ENCODE assay signal across 14 mouse cellular contexts in the genomic region with DNA sequence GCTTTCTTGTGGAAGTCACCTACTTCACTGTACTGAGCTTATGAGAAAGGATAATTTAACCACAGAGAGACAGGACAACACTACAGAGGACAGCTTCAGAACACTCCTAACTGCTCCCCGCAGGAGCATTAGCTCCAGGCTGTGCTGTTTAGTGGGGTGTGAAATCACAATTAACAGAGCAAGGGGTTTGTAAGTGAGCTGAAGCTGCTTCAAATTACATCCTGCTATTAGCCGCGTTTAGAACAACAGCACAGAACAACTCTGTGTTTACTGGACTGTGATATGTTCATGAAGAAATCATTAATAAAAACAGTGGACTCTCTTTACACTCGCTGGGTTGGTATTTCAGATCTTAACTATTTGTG.
DNase-seq lines count a peak whose midpoint lies in the region; ATAC-seq lines count a peak whose summit lies in the region.
"Had no signal": no experiment of that assay in that cellular context is flagged by ENCODE, and none has a peak within 500 bp of the region (broad histone marks: within the 10 kb centered on the region; RNA-seq: fewer than 3 reads in every experiment).

No protein-coding gene starts in this region.

- H3K36me3 ChIP-seq in neural tube, embryonic 11.5 days (ENCODE audit: control insufficient read depth, insufficient read depth, low read length), result no peaks in the 10 kb centered on the region
- no peaks in the 10 kb centered on the region for H3K36me3 ChIP-seq in midbrain, embryonic 11.5 days (ENCODE audit: control insufficient read depth, insufficient read depth, low read length)
- H3K36me3 ChIP-seq: embryonic facial prominence, embryonic 12.5 days; G1E; liver, embryonic 15.5 days had no signal

- H3K27ac ChIP-seq in neural tube, embryonic 11.5 days (ENCODE audit: low read depth, low read length), result no peak overlapping the region
- H3K27ac ChIP-seq in midbrain, embryonic 11.5 days (ENCODE audit: low read depth, low read length), result no peak overlapping the region
- H3K27ac ChIP-seq: embryonic facial prominence, embryonic 12.5 days; liver, embryonic 15.5 days had no signal

- H3K9ac ChIP-seq in neural tube, embryonic 11.5 days (ENCODE audit: low read length), result no peak overlapping the region
- 0 out of 2 replicates have a peak overlapping the region, but pooled peaks have one; percentile 5 for H3K9ac ChIP-seq in midbrain, embryonic 11.5 days (ENCODE audit: low read length)
- H3K9ac ChIP-seq: embryonic facial prominence, embryonic 12.5 days; liver, embryonic 15.5 days had no signal

- no peaks in the 10 kb centered on the region for H3K9me3 ChIP-seq in neural tube, embryonic 11.5 days (ENCODE audit: control insufficient read depth, low read length)
- no peaks in the 10 kb centered on the region for H3K9me3 ChIP-seq in midbrain, embryonic 11.5 days (ENCODE audit: control insufficient read depth, low read length)
- H3K9me3 ChIP-seq: embryonic facial prominence, embryonic 12.5 days; G1E; liver, embryonic 15.5 days had no signal

- 0 out of 2 replicates have a peak, but pooled peaks have one; percentile 43 for ATAC-seq in cerebellum, adult (ENCODE audit: insufficient number of reproducible peaks, low FRiP score, low TSS enrichment)
- peak; percentile 67; the same call in 1 of the 2 replicates for ATAC-seq in neural tube, embryonic 11.5 days (ENCODE audit: insufficient read depth, low FRiP score, low TSS enrichment)
- peak; percentile 74 for ATAC-seq in midbrain, embryonic 11.5 days (ENCODE audit: low FRiP score)

- WGBS in neural tube, embryonic 11.5 days, result 5% methylated on average over 4 of the region's 4 CpGs
- 4% methylated on average over 4 of the region's 4 CpGs for WGBS in midbrain, embryonic 11.5 days

- no peak overlapping the region for H3K4me3 ChIP-seq in neural tube, embryonic 11.5 days (ENCODE audit: low read depth, low read length)
- no peak overlapping the region for H3K4me3 ChIP-seq in midbrain, embryonic 11.5 days (ENCODE audit: low read depth, low read length)
- H3K4me3 ChIP-seq: embryonic facial prominence, embryonic 12.5 days; liver, embryonic 15.5 days had no signal

- H3K27me3 ChIP-seq in neural tube, embryonic 11.5 days (ENCODE audit: control insufficient read depth, insufficient read depth, low read length), result no peaks in the 10 kb centered on the region
- no peaks in the 10 kb centered on the region for H3K27me3 ChIP-seq in midbrain, embryonic 11.5 days (ENCODE audit: control insufficient read depth, insufficient read depth, low read length)
- H3K27me3 ChIP-seq: embryonic facial prominence, embryonic 12.5 days; liver, embryonic 15.5 days had no signal

- DNase-seq in cerebellum, postnatal 36 days, result no peak
- peak; percentile 26 for DNase-seq in neural tube, embryonic 11.5 days (ENCODE audit: low spot score)
- DNase-seq in neural tube, embryonic 10.5 days (ENCODE audit: extremely low spot score, low spot score), result no peak
- no peak for DNase-seq in midbrain, embryonic 11.5 days (ENCODE audit: low spot score, missing footprints)
- no peak for DNase-seq in MN1 (ENCODE audit: low spot score)
- DNase-seq in adrenal gland, postnatal 4 days (ENCODE audit: low spot score in 2 of 2), result no peak
- no peak for DNase-seq in gastrocnemius, postnatal 25 days
- DNase-seq: adrenal gland, postnatal 14 days; heart, postnatal 14 days; thymus, postnatal 4 days had no signal

- H3K4me2 ChIP-seq in neural tube, embryonic 11.5 days (ENCODE audit: low read depth), result no peak overlapping the region
- H3K4me2 ChIP-seq in midbrain, embryonic 11.5 days, result no peak overlapping the region
- H3K4me2 ChIP-seq: embryonic facial prominence, embryonic 12.5 days; liver, embryonic 15.5 days had no signal

- H3K4me1 ChIP-seq in neural tube, embryonic 11.5 days (ENCODE audit: control insufficient read depth, insufficient read depth, low read length), result no peaks in the 10 kb centered on the region
- H3K4me1 ChIP-seq in midbrain, embryonic 11.5 days (ENCODE audit: control insufficient read depth, insufficient read depth, low read length), result peaks cover 7% of the 10 kb centered on the region
- H3K4me1 ChIP-seq: embryonic facial prominence, embryonic 12.5 days; liver, embryonic 15.5 days had no signal
